ENCODE assay signal across 8 mouse cellular contexts in the genomic region with DNA sequence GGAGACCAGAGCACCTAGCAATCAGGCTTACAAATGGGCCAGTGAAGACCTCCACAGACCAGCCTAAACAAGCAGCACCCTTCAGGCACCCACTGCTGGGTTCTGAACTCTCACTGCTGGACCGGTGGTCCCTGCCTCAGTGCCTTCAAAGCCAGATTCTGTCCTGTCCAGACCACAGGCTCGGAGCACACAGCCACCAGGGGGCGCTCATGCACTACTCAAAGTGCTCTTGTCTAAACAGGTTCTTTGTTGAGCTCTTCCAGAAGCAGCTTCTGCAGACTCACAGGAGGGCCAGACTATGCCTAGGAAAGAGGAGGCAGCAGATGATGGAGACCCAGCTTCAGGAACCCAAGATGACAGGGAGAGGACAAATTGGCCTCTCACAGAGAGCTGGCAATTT. TPM values are rescaled to one million over a fixed set of nuclear protein-coding genes. Genes with fewer than 3 reads are reported as not detected.
A peak's percentile ranks its signal among the peaks of the same experiment; 100 is the strongest.
DNase-seq lines count a peak whose midpoint lies in the region; ATAC-seq lines count a peak whose summit lies in the region.

No protein-coding gene starts in this region.

- no peaks in the 10 kb centered on the region for H3K9me3 ChIP-seq in embryonic facial prominence, embryonic 13.5 days
- no peaks in the 10 kb centered on the region for H3K9me3 ChIP-seq in kidney, embryonic 15.5 days (replicated peaks)

- no peaks in the 10 kb centered on the region for H3K27me3 ChIP-seq in embryonic facial prominence, embryonic 13.5 days
- H3K27me3 ChIP-seq in kidney, embryonic 15.5 days = no peaks in the 10 kb centered on the region
- no peaks in the 10 kb centered on the region for H3K27me3 ChIP-seq in splenic B cell, adult 2 months (ENCODE audit: control insufficient read depth, insufficient read depth, low read length, poor library complexity, severe bottlenecking)

- H3K4me1 ChIP-seq in embryonic facial prominence, embryonic 13.5 days = 0 out of 2 replicates have a peak, but pooled peaks cover 5% of the 10 kb centered on the region
- peaks cover 18% of the 10 kb centered on the region for H3K4me1 ChIP-seq in kidney, embryonic 15.5 days

- H3K36me3 ChIP-seq in embryonic facial prominence, embryonic 13.5 days = no peaks in the 10 kb centered on the region
- H3K36me3 ChIP-seq in kidney, embryonic 15.5 days = no peaks in the 10 kb centered on the region
- no peaks in the 10 kb centered on the region for H3K36me3 ChIP-seq in splenic B cell, adult 2 months (ENCODE audit: control insufficient read depth, insufficient read depth, low read length, poor library complexity, severe bottlenecking)

- H3K4me3 ChIP-seq in embryonic facial prominence, embryonic 13.5 days = no peak overlapping the region
- no peak overlapping the region for H3K4me3 ChIP-seq in kidney, embryonic 15.5 days (replicated peaks)

- H3K27ac ChIP-seq in embryonic facial prominence, embryonic 13.5 days = 0 out of 2 replicates have a peak overlapping the region, but pooled peaks have one; percentile 5
- H3K27ac ChIP-seq in kidney, embryonic 15.5 days = no peak overlapping the region

- no peak for ATAC-seq in embryonic facial prominence, embryonic 13.5 days (ENCODE audit: insufficient number of reproducible peaks, insufficient read depth, low FRiP score, low TSS enrichment, low read depth)
- ATAC-seq in kidney, embryonic 15.5 days (replicated peaks; ENCODE audit: low FRiP score) = peak; percentile 80

- WGBS in embryonic facial prominence, embryonic 13.5 days = 0% methylated on average over 3 of the region's 3 CpGs
- WGBS in kidney, embryonic 15.5 days = 0% methylated on average over 3 of the region's 3 CpGs

- no peak overlapping the region for H3K9ac ChIP-seq in embryonic facial prominence, embryonic 13.5 days
- H3K9ac ChIP-seq in kidney, embryonic 15.5 days = no peak overlapping the region

- no peak overlapping the region for H3K4me2 ChIP-seq in embryonic facial prominence, embryonic 13.5 days
- no peak overlapping the region for H3K4me2 ChIP-seq in kidney, embryonic 15.5 days

- peak; percentile 88 for DNase-seq in 3T3-L1 (ENCODE audit: low read depth, low spot score)
- DNase-seq in adrenal gland, postnatal 36 days = peak; percentile 90 to 93
- peak; percentile 81 for DNase-seq in heart, adult 8-10 months (ENCODE audit: low spot score)
- DNase-seq in liver = peak; percentile 92
- peak; percentile 92 for DNase-seq in naive thymus-derived CD4-positive, alpha-beta T cell, adult 2 months (ENCODE audit: low read depth)
- peak; percentile 91 for DNase-seq in splenic B cell, adult 2 months (ENCODE audit: low read depth, low spot score)

RNA-seq across cellular contexts. Expression of a gene that starts 30.9 kb away (rescaled TPM):
- not detected for total RNA-seq in adrenal gland, postnatal 36 days (2021)
- polyA plus RNA-seq in embryonic facial prominence, embryonic 13.5 days (2015; fragmentation: Nextera tagmentation; extraction: Ambion mirVana) = not detected in 2 replicates
- not detected for total RNA-seq in heart, adult 8-10 months (2022)
- not detected in 2 replicates for polyA plus RNA-seq in kidney, embryonic 15.5 days (2015; fragmentation: Nextera tagmentation; extraction: Ambion mirVana)

RNA-seq across cellular contexts. Expression of a gene that starts 37.3 kb away (rescaled TPM):
- not detected for total RNA-seq in adrenal gland, postnatal 36 days (2021)
- not detected in 2 replicates for polyA plus RNA-seq in embryonic facial prominence, embryonic 13.5 days (2015; fragmentation: Nextera tagmentation; extraction: Ambion mirVana)
- total RNA-seq in heart, adult 8-10 months (2022) = not detected
- not detected in 2 replicates for polyA plus RNA-seq in kidney, embryonic 15.5 days (2015; fragmentation: Nextera tagmentation; extraction: Ambion mirVana)

RNA-seq across cellular contexts. Expression of a gene that starts 39.3 kb away (rescaled TPM):
- 1 to 10 TPM; 3.0 to 4.4 TPM for total RNA-seq in adrenal gland, postnatal 36 days (2021)
- polyA plus RNA-seq in embryonic facial prominence, embryonic 13.5 days (2015; fragmentation: Nextera tagmentation; extraction: Ambion mirVana) = 2.5 and 3.3 TPM in 2 replicates
- total RNA-seq in heart, adult 8-10 months (2022) = 1 to 10 TPM; 2.4 to 4.7 (median 3.4) TPM
- polyA plus RNA-seq in kidney, embryonic 15.5 days (2015; fragmentation: Nextera tagmentation; extraction: Ambion mirVana) = 1.8 and 2.3 TPM in 2 replicates

RNA-seq across cellular contexts. Expression of a gene that starts 48.2 kb away (rescaled TPM):
- 1 to 10 TPM; 2.6 to 3.3 TPM for total RNA-seq in adrenal gland, postnatal 36 days (2021)
- polyA plus RNA-seq in embryonic facial prominence, embryonic 13.5 days (2015; fragmentation: Nextera tagmentation; extraction: Ambion mirVana) = not detected in 2 replicates
- total RNA-seq in heart, adult 8-10 months (2022) = 10 to 100 TPM in 1 of 4 experiments, 1 to 10 TPM in 2, under 1 TPM in 1; 0.63 to 14.1 (median 6.3) TPM
- 1.2 and 2.5 TPM in 2 replicates for polyA plus RNA-seq in kidney, embryonic 15.5 days (2015; fragmentation: Nextera tagmentation; extraction: Ambion mirVana)

RNA-seq across cellular contexts. Expression of a gene that starts 53.6 kb away (rescaled TPM):
- 1,000 to 10,000 TPM in 1 of 2 experiments, 100 to 1,000 TPM in 1; 932 to 1,123 TPM for total RNA-seq in adrenal gland, postnatal 36 days (2021)
- 210 and 222 TPM in 2 replicates for polyA plus RNA-seq in embryonic facial prominence, embryonic 13.5 days (2015; fragmentation: Nextera tagmentation; extraction: Ambion mirVana)
- 1,000 to 10,000 TPM; 1,038 to 1,126 (median 1,089) TPM for total RNA-seq in heart, adult 8-10 months (2022)
- 294 and 312 TPM in 2 replicates for polyA plus RNA-seq in kidney, embryonic 15.5 days (2015; fragmentation: Nextera tagmentation; extraction: Ambion mirVana)
